Mouse (Mus musculus) liver, postnatal 0 days (tissue): Measurements from ENCODE around the gene Ccdc124. TPM values are rescaled to one million over a fixed set of nuclear protein-coding genes. Genes with fewer than 3 reads are reported as not detected.

Experiments
- ATAC-seq: fragments of 200-750 bp; cut with Nextera tagmentation; 2 replicates; pipeline ENCODE4 v1.8.0; 2017; ENCODE audit warnings: mild to moderate bottlenecking, moderate library complexity
- DNase-seq: peaks from one replicate; pipeline ENCODE4 v3.0.0-alpha.2; 2016
- H3K27ac ChIP-seq: fragments of 300-500 bp; sonication (generic); 2 replicates; pipeline ENCODE4 v1.5.1; 2014; ENCODE audit warnings: antibody characterized with exemption, moderate library complexity, mild to moderate bottlenecking, low read depth
- H3K27me3 ChIP-seq: fragments of 300-500 bp; sonication (generic); 2 replicates; pipeline ENCODE4 v1.6.1; 2014; ENCODE audit warnings: low read length, control low read depth, mixed read lengths; ENCODE audit not compliant: insufficient read depth
- H3K36me3 ChIP-seq: fragments of 300-500 bp; sonication (generic); replicated peaks from 2 replicates; pipeline ENCODE4 v1.6.1; 2014; ENCODE audit warnings: mild to moderate bottlenecking, control low read depth, low read length, moderate library complexity, mixed read lengths; ENCODE audit not compliant: insufficient read depth
- H3K4me1 ChIP-seq: fragments of 300-500 bp; sonication (generic); 2 replicates; pipeline ENCODE4 v1.6.1; 2014; ENCODE audit warnings: antibody characterized with exemption, mild to moderate bottlenecking, control low read depth; ENCODE audit not compliant: insufficient read depth
- H3K4me2 ChIP-seq: fragments of 300-500 bp; sonication (generic); 2 replicates; pipeline ENCODE4 v1.6.1; 2014; ENCODE audit warnings: low read depth, mild to moderate bottlenecking, low read length, moderate library complexity, mixed read lengths
- H3K4me3 ChIP-seq: fragments of 300-500 bp; sonication (generic); 2 replicates; pipeline ENCODE4 v1.5.1; 2014; ENCODE audit warnings: low read depth, low read length
- H3K9ac ChIP-seq: fragments of 300-500 bp; sonication (generic); replicated peaks from 2 replicates; pipeline ENCODE4 v1.6.1; 2014; ENCODE audit warnings: mild to moderate bottlenecking, moderate library complexity
- H3K9me3 ChIP-seq: fragments of 300-500 bp; sonication (generic); 2 replicates; pipeline ENCODE4 v1.6.1; 2016; ENCODE audit warnings: mild to moderate bottlenecking, control low read depth, low read length, mixed read lengths
- CTCF ChIP-seq: sonication (generic); IDR thresholded peaks from 2 replicates; pipeline ENCODE4 v1.5.1; 2016; ENCODE audit warnings: antibody characterized with exemption, low read depth
- EP300 ChIP-seq: IDR thresholded peaks from 2 replicates; pipeline ENCODE4 v1.6.1; 2016; ENCODE audit warnings: antibody characterized with exemption, low read depth, mild to moderate bottlenecking
- WGBS: fragments of 180-500 bp; shearing (Covaris S2); extraction: QIAGEN DNeasy Blood & Tissue Kit; methylation state at CpG from one replicate; pipeline ENCODE4 v1.1.7; 2014; ENCODE audit not compliant: insufficient replicate concordance; 5-methylcytosine and 5-hydroxymethylcytosine counted together
- polyA plus RNA-seq: library from polyadenylated mRNA; unstranded; fragments of >200 nt; fragmentation: Nextera tagmentation; extraction: Ambion mirVana; gene quantifications from 2 replicates; pipeline ENCODE4 v1.2.1, GENCODE M21; 2015

Ccdc124 gene
- polyA plus RNA-seq, 1 experiment from 2014 or later = 37.9 TPM

GRCm38 (mm10) chr8:70866566-70866965 lies 7.2 kb downstream of the Ccdc124 start:
- Histone ChIP-seq H3K9ac (no peak overlapping the region), H3K9me3 (no peaks in the 10 kb centered on the region), H3K4me2 (no peak overlapping the region), H3K27me3 (peaks cover 37% of the 10 kb centered on the region), H3K4me3 (no peak overlapping the region), H3K27ac (no peak overlapping the region), H3K4me1 (peaks cover 48% of the 10 kb centered on the region), H3K36me3 (peaks cover 7% of the 10 kb centered on the region; the same call in 1 of the 2 replicates)
- 81% methylated on average over 7 of the region's 7 CpGs for WGBS
- no peak for ATAC-seq
- no peak for DNase-seq
- no peak for TF ChIP-seq CTCF
- TF ChIP-seq EP300 = no peak

DNA sequence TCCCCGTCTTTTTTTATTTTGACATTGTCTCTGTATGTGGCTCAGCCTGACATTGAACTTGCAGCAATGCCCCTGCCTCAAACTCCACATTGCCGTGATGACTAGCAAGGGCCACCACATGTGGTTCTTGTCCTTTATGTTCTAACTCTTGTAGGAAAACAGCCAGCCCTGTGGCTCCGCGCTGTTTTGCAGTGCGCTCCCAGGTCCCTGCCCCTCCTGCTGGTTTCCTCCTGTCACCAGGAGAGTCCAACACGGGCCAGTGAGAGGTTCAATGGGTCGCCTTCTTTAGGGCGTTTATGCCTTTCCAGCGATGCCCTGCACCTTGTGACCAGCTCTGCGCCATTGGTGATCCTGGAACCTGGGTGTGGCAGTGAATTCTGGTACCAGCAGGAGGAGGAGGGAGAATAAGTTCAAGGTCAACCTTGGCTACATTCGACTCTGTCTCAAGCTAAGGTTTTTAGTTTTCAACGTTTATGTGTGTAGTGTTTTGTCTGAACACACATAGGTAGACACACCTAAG lies 7.7 kb downstream of the Ccdc124 start:
- no peak overlapping the region for H3K9ac ChIP-seq
- ATAC-seq = peak; percentile 8
- peaks cover 48% of the 10 kb centered on the region for H3K4me1 ChIP-seq
- DNase-seq = no peak
- WGBS = 10% methylated on average over 12 of the region's 12 CpGs
- H3K36me3 ChIP-seq = peaks cover 7% of the 10 kb centered on the region; the same call in 1 of the 2 replicates
- H3K27me3 ChIP-seq = peaks cover 42% of the 10 kb centered on the region
- TF ChIP-seq CTCF (no peak), EP300 (no peak)
- H3K27ac ChIP-seq = peak overlapping the region; percentile 36; the same call in 1 of the 2 replicates
- H3K9me3 ChIP-seq = no peaks in the 10 kb centered on the region
- H3K4me2 ChIP-seq = peak overlapping the region; percentile 74
- H3K4me3 ChIP-seq = peak overlapping the region; percentile 64

DNA sequence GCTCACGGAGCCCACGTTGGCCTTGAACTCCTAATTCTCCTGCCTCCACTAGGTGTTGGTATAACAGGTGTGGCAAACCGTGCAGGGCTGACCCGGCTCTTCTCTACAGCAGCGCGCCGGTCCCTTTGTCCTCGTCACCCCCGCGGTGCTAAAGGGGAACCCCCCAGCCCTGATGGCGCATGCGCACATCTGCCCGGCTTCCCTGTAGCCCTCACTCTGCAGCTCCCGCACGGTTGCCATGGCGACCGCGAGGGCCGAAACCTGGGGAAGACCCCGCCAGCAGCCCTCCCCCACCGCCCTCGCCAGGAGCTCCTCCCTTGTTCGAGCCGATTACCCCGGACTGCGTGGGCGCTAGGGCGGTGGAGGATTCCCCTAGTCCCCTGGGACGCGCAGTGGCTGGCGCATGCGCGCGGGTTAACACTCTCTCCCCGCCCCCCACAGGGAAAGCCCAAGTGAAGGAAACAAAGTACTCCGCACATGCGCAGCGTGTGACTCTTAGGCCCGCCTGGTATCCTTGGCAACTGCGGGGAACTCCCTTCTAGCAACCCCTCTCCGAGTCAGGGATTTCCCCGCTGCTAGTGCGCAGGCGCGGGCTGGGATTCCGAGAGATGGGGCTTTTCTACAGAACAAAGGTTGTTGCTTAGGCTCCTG lies 8.3 kb downstream of the Ccdc124 start:
- peak overlapping the region; percentile 36; the same call in 1 of the 2 replicates for H3K27ac ChIP-seq
- H3K36me3 ChIP-seq = peaks cover 7% of the 10 kb centered on the region; the same call in 1 of the 2 replicates
- no peaks in the 10 kb centered on the region for H3K9me3 ChIP-seq
- H3K4me3 ChIP-seq = peak overlapping the region; percentile 64
- under 1% methylated on average over 46 of the region's 46 CpGs for WGBS
- peaks cover 48% of the 10 kb centered on the region for H3K4me1 ChIP-seq
- DNase-seq = peak; percentile 97
- TF ChIP-seq CTCF (no peak), EP300 (no peak)
- peaks cover 42% of the 10 kb centered on the region for H3K27me3 ChIP-seq
- H3K9ac ChIP-seq = peak overlapping the region; percentile 57
- peak; percentile 92 for ATAC-seq
- peak overlapping the region; percentile 74 for H3K4me2 ChIP-seq

DNA sequence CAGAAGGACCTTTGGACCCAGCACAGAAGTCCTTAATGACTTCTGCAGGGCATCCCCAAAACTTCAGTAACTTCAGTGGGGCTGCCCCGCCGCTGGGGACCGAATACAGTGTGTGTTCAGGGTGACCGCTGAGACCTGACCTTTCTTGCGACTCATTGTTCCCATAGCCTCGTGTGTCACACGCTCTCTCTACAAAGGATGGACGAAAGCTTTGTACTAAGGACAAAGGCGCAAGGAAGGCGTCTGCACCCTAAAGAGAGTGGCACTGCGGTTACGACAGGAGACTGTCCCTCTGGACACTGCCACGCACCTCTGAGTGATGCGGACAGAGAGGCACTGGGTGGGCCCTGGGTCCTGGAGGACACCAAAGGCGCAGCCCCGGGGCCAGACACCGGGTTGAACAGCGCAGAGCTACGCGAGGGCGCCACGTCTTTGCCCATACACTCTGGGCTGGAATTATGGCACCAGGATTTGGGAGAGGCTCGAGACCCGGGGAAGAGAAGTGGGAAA lies 9.0 kb downstream of the Ccdc124 start:
- Histone ChIP-seq H3K27ac (no peak overlapping the region), H3K4me3 (peak overlapping the region; percentile 64), H3K36me3 (peaks cover 7% of the 10 kb centered on the region; the same call in 1 of the 2 replicates), H3K4me2 (peak overlapping the region; percentile 74), H3K27me3 (peaks cover 42% of the 10 kb centered on the region), H3K9me3 (no peaks in the 10 kb centered on the region), H3K9ac (peak overlapping the region; percentile 57; the same call in 1 of the 2 replicates), H3K4me1 (peaks cover 48% of the 10 kb centered on the region)
- DNase-seq (no peak), ATAC-seq (no peak)
- no peak for TF ChIP-seq CTCF
- no peak for TF ChIP-seq EP300
- 1% methylated on average over 24 of the region's 24 CpGs for WGBS

GRCm38 (mm10) chr8:70863956-70864711 lies 9.6 kb downstream of the Ccdc124 start:
- no peak overlapping the region for H3K9ac ChIP-seq
- DNase-seq = peak; percentile 17
- H3K4me1 ChIP-seq = peaks cover 48% of the 10 kb centered on the region
- peaks cover 7% of the 10 kb centered on the region; the same call in 1 of the 2 replicates for H3K36me3 ChIP-seq
- no peak for ATAC-seq
- H3K27ac ChIP-seq = no peak overlapping the region
- 2% methylated on average over 46 of the region's 46 CpGs for WGBS
- peak overlapping the region; percentile 52 for H3K4me2 ChIP-seq
- H3K9me3 ChIP-seq = no peaks in the 10 kb centered on the region
- peaks cover 42% of the 10 kb centered on the region for H3K27me3 ChIP-seq
- TF ChIP-seq CTCF (no peak), EP300 (no peak)
- peak overlapping the region; percentile 64 for H3K4me3 ChIP-seq
